Mouse (Mus musculus): ENCODE results near the gene Mindy2. TPM values are rescaled to one million over a fixed set of nuclear protein-coding genes. Genes with fewer than 3 reads are reported as not detected.

Mindy2 gene
- polyA plus RNA-seq, 1 experiment from 2014 or later, result 14.7 TPM

- ATAC-seq, result no peak
- 91% methylated on average over 2 of the region's 2 CpGs for WGBS
Measured at GRCm38 (mm10) chr9:70688301-70688968, 31.5 kb upstream of the Mindy2 start.

GRCm38 (mm10) chr9:70682202-70682601 lies 25.2 kb upstream of the Mindy2 start:
- H3K27me3 ChIP-seq (replicated peaks; ENCODE audit: control insufficient read depth, insufficient read depth, low read length), result no peaks in the 10 kb centered on the region
- H3K4me3 ChIP-seq (replicated peaks; ENCODE audit: low read length), result no peak overlapping the region
- H3K4me2 ChIP-seq (ENCODE audit: low read length), result no peak overlapping the region

More at GRCm38 (mm10) chr9:70688301-70688968, 31.5 kb upstream of the Mindy2 start:
- Histone ChIP-seq H3K27me3 (replicated peaks; ENCODE audit: control insufficient read depth, insufficient read depth, low read length) (no peaks in the 10 kb centered on the region), H3K9me3 (ENCODE audit: control insufficient read depth, low read length) (no peaks in the 10 kb centered on the region), H3K9ac (replicated peaks; ENCODE audit: low read depth, low read length) (no peak overlapping the region), H3K36me3 (ENCODE audit: control insufficient read depth, insufficient read depth) (no peaks in the 10 kb centered on the region), H3K4me3 (replicated peaks; ENCODE audit: low read length) (no peak overlapping the region), H3K4me1 (replicated peaks; ENCODE audit: control insufficient read depth, insufficient read depth, low read length) (no peaks in the 10 kb centered on the region), H3K27ac (ENCODE audit: low read length) (no peak overlapping the region), H3K4me2 (ENCODE audit: low read length) (no peak overlapping the region)

DNA sequence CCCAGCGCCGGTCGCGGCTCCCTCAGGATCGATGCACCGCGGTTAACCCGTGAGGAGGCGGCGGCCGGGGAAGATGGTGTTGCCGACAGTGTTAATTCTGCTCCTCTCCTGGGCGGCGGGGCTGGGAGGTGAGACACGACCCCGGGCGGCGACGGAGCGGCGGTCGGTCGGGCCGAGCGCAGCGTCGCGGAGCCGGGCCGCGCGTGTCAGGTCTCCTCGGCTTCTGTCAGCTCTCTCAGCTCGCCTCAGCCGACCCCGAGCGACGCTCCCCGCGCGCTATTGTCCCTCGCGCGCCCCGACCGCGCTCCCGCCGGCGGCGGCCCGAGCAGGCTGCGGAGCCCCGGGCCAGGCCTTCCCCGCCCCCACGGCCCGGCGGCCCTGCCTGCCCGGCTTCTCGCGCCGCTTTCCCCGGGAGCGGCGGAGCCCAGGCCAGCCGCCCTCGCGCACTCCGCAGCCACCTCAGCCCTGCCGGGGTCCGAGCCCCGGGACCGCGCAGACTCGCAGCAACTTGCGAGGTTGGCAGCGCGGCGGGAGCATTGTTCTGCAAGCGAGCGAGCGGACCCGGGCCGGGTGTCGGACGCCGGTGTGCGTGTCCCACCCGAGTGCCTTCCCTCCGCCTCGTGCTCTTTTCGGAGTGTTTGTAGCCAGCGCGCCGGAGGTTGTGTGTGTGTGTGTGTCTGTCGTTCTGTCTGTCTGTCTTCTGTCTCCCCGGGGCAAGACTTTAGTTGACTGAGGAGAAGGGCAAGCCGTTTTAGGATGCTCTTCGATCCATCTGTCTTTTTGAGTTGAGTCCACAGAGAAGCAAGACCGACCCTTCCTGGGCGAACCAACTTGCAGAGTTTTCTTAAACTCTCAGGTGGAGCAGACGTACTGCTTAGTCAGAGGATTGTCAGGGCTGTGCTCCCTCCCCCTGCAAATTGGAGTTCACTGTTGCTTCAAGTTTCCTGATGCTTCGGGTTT lies 22.4 kb upstream of the Mindy2 start:
- no peaks in the 10 kb centered on the region for H3K36me3 ChIP-seq (ENCODE audit: control insufficient read depth, insufficient read depth)
- no peaks in the 10 kb centered on the region for H3K27me3 ChIP-seq (replicated peaks; ENCODE audit: control insufficient read depth, insufficient read depth, low read length)
- peak overlapping the region; percentile 96 for H3K4me3 ChIP-seq (replicated peaks; ENCODE audit: low read length)
- peak; percentile 65 for ATAC-seq
- H3K9ac ChIP-seq (replicated peaks; ENCODE audit: low read depth, low read length), result peak overlapping the region; percentile 94
- peak overlapping the region; percentile 77 for H3K4me2 ChIP-seq (ENCODE audit: low read length)
- WGBS, result under 1% methylated on average over 102 of the region's 103 CpGs
- H3K27ac ChIP-seq (ENCODE audit: low read length), result peak overlapping the region; percentile 97
- peaks cover 17% of the 10 kb centered on the region for H3K4me1 ChIP-seq (replicated peaks; ENCODE audit: control insufficient read depth, insufficient read depth, low read length)
- H3K9me3 ChIP-seq (ENCODE audit: control insufficient read depth, low read length), result no peaks in the 10 kb centered on the region

More at GRCm38 (mm10) chr9:70682202-70682601, 25.2 kb upstream of the Mindy2 start:
- Histone ChIP-seq H3K27ac (ENCODE audit: low read length) (no peak overlapping the region), H3K36me3 (ENCODE audit: control insufficient read depth, insufficient read depth) (no peaks in the 10 kb centered on the region), H3K4me1 (replicated peaks; ENCODE audit: control insufficient read depth, insufficient read depth, low read length) (peaks cover 17% of the 10 kb centered on the region), H3K9ac (replicated peaks; ENCODE audit: low read depth, low read length) (no peak overlapping the region), H3K9me3 (ENCODE audit: control insufficient read depth, low read length) (no peaks in the 10 kb centered on the region)
- ATAC-seq, result no peak
- 78% methylated on average over 1 of the region's 1 CpGs for WGBS

DNA sequence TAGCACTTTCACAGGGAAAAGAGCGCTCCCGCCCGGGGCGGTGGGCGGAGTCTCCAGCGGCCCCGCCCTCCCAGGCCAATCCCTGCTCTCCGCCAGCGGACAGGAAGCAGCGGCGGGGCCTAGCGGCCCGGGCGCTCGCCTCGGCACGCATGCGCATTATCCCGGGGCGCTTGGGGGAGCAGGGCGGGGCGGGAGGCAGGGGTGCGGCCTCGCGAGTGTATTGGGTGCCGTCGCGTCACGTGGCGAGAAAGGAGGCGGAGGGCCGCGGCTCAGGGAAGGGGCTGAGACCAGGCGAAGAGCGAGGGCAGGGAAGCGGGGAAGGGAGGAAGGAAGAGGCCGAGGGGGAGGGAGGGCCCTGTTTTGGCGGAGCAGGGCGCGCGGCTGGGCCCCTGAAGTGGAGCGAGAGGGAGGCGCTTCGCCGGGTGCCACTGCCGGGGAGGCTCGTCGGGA lies 21.7 kb upstream of the Mindy2 start, which contains the start of gene Adam10:
Gene Adam10 (plus strand): TSS at position 316 of the 450 bp plus-strand sequence.
- Histone ChIP-seq H3K27ac (ENCODE audit: low read length) (peak within 1 kb of the TSS; percentile 97), H3K4me3 (replicated peaks; ENCODE audit: low read length) (peak within 1 kb of the TSS; percentile 96), H3K9me3 (ENCODE audit: control insufficient read depth, low read length) (no peaks in the 10 kb centered on the region), H3K27me3 (replicated peaks; ENCODE audit: control insufficient read depth, insufficient read depth, low read length) (no peaks in the 10 kb centered on the region), H3K4me2 (ENCODE audit: low read length) (peak within 1 kb of the TSS; percentile 77), H3K4me1 (replicated peaks; ENCODE audit: control insufficient read depth, insufficient read depth, low read length) (peaks cover 17% of the 10 kb centered on the region), H3K9ac (replicated peaks; ENCODE audit: low read depth, low read length) (peak within 1 kb of the TSS; percentile 94), H3K36me3 (ENCODE audit: control insufficient read depth, insufficient read depth) (no peaks in the 10 kb centered on the region)
- 0% methylated on average over 31 of the region's 48 CpGs for WGBS
- peak; percentile 99 for ATAC-seq

DNA sequence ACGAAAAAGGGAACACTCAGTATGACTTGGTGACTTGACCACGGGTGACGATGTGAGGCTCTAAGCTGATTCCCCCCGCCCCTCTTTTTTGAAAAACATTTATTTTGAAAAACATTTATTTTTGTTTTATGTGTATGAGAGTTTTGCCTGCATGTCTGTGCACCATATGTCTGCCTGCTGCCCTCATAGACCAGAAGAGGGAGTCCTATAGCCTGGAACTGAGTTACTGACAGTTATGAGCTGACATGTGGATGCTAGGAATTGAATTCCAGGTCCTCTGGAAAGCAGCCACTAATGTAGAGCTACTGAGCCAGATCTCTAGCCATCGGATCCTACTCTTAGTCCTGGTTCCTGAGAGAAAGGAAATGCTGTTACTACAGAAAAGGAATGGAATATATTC lies 19.0 kb upstream of the Mindy2 start:
- ATAC-seq, result no peak
- Histone ChIP-seq H3K4me3 (replicated peaks; ENCODE audit: low read length) (no peak overlapping the region), H3K4me2 (ENCODE audit: low read length) (no peak overlapping the region), H3K9me3 (ENCODE audit: control insufficient read depth, low read length) (no peaks in the 10 kb centered on the region), H3K27me3 (replicated peaks; ENCODE audit: control insufficient read depth, insufficient read depth, low read length) (no peaks in the 10 kb centered on the region), H3K4me1 (replicated peaks; ENCODE audit: control insufficient read depth, insufficient read depth, low read length) (peaks cover 6% of the 10 kb centered on the region), H3K36me3 (ENCODE audit: control insufficient read depth, insufficient read depth) (no peaks in the 10 kb centered on the region), H3K9ac (replicated peaks; ENCODE audit: low read depth, low read length) (no peak overlapping the region), H3K27ac (ENCODE audit: low read length) (no peak overlapping the region)
- 84% methylated on average over 5 of the region's 5 CpGs for WGBS

DNA sequence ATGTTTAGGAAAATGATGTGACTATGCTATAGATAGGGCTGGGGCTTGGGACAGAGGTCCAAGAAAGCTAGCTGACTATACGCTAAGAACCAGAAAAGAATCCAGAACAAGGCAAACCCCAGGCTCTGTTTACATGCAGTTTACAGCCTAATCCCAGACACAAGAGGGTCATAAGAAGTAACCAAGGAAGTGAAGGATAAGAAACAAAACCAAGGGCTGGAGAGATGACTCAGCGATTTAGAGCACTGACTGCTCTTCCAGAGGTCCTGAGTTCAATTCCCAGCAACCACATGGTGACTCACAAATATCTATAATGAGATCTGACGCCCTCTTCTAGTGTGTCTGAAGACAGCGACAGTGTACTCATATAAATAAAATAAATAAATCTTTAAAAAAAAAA lies 18.1 kb upstream of the Mindy2 start:
- no peaks in the 10 kb centered on the region for H3K9me3 ChIP-seq (ENCODE audit: control insufficient read depth, low read length)
- H3K27ac ChIP-seq (ENCODE audit: low read length), result no peak overlapping the region
- no peak overlapping the region for H3K9ac ChIP-seq (replicated peaks; ENCODE audit: low read depth, low read length)
- H3K4me2 ChIP-seq (ENCODE audit: low read length), result no peak overlapping the region
- 85% methylated on average over 4 of the region's 4 CpGs for WGBS
- no peak overlapping the region for H3K4me3 ChIP-seq (replicated peaks; ENCODE audit: low read length)
- 0 out of 2 replicates have a peak, but pooled peaks cover 3% of the 10 kb centered on the region for H3K4me1 ChIP-seq (replicated peaks; ENCODE audit: control insufficient read depth, insufficient read depth, low read length)
- no peak for ATAC-seq
- no peaks in the 10 kb centered on the region for H3K27me3 ChIP-seq (replicated peaks; ENCODE audit: control insufficient read depth, insufficient read depth, low read length)
- no peaks in the 10 kb centered on the region for H3K36me3 ChIP-seq (ENCODE audit: control insufficient read depth, insufficient read depth)

DNA sequence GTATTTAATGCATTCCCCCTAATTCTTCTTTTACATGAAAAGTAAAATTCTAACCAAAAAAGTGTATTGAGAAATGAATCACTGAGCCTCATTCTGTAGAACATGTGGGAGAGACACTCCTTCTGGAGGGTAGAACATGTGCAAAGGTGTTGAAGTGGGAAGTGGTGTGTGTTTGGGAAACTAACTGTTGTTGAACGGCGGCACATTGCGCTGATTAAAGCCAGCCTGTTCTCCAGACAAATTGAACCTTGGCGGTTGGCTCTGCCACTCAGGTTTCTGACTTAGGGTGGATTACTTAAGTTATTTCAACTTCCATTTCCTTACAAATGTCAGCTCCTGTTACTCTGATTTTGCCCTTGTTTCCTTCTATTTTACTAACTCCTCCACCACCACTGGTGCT lies 16.7 kb upstream of the Mindy2 start:
- no peaks in the 10 kb centered on the region for H3K27me3 ChIP-seq (replicated peaks; ENCODE audit: control insufficient read depth, insufficient read depth, low read length)
- H3K4me1 ChIP-seq (replicated peaks; ENCODE audit: control insufficient read depth, insufficient read depth, low read length), result 0 out of 2 replicates have a peak, but pooled peaks cover 3% of the 10 kb centered on the region
- no peak for ATAC-seq
- H3K9me3 ChIP-seq (ENCODE audit: control insufficient read depth, low read length), result no peaks in the 10 kb centered on the region
- no peaks in the 10 kb centered on the region for H3K36me3 ChIP-seq (ENCODE audit: control insufficient read depth, insufficient read depth)
- H3K4me3 ChIP-seq (replicated peaks; ENCODE audit: low read length), result no peak overlapping the region
- no peak overlapping the region for H3K4me2 ChIP-seq (ENCODE audit: low read length)
- H3K9ac ChIP-seq (replicated peaks; ENCODE audit: low read depth, low read length), result no peak overlapping the region
- no peak overlapping the region for H3K27ac ChIP-seq (ENCODE audit: low read length)
- 92% methylated on average over 4 of the region's 4 CpGs for WGBS

DNA sequence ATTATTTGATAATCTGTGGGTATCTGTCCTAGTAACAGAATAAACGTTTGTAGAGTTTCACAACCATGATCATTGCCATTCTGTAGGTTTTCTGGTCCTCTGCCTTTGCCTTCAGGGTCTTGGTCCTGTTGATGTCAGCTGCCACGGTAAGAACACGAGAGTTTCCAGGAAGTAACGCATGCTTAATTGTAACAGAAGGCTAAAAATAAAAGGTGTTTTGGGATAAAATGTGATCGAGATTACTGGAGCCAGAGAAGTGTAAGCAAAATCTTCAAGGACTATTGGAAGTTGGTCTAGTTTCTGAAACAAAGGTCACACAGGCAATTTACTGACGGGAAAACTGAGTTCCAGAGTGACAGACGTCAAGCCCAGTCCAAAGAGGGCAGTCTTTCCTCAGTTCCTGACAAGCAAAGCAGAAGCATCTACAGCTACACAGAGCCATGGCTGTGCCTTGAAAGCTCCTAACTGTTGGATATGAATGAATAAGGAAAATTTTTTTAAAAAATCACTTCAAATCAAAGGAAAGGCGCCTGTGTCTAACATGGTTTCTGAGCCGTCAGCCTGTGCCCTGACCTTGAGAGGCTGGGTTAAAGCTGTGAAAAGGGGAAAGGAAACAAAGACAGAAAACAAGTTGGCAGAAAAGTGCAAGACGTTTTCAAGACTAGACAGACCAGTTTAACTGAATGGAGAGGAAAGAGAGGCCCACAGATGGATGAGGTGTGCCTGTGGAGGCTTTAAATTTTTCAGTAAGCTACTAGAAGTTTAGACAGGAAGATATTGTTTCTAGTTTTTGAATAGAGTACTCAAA lies 15.0 kb upstream of the Mindy2 start:
- no peaks in the 10 kb centered on the region for H3K27me3 ChIP-seq (replicated peaks; ENCODE audit: control insufficient read depth, insufficient read depth, low read length)
- no peak overlapping the region for H3K27ac ChIP-seq (ENCODE audit: low read length)
- no peaks in the 10 kb centered on the region for H3K9me3 ChIP-seq (ENCODE audit: control insufficient read depth, low read length)
- H3K9ac ChIP-seq (replicated peaks; ENCODE audit: low read depth, low read length), result no peak overlapping the region
- WGBS, result 52% methylated on average over 10 of the region's 10 CpGs
- H3K4me3 ChIP-seq (replicated peaks; ENCODE audit: low read length), result no peak overlapping the region
- no peak overlapping the region for H3K4me2 ChIP-seq (ENCODE audit: low read length)
- no peaks in the 10 kb centered on the region for H3K36me3 ChIP-seq (ENCODE audit: control insufficient read depth, insufficient read depth)
- no peaks in the 10 kb centered on the region for H3K4me1 ChIP-seq (replicated peaks; ENCODE audit: control insufficient read depth, insufficient read depth, low read length)
- ATAC-seq, result no peak

Measured in forebrain, embryonic 16.5 days (tissue).